Mouse (Mus musculus) midbrain, postnatal 0 days (tissue): Measurements from ENCODE around the gene Ly6g6d. TPM values are rescaled to one million over a fixed set of nuclear protein-coding genes. Genes with fewer than 3 reads are reported as not detected.

ENCODE experiments used
- ATAC-seq: fragments of 200-750 bp; cut with Nextera tagmentation; 2 replicates; pipeline ENCODE4 v1.8.0; 2017; ENCODE audit warnings: moderate number of reproducible peaks, mild to moderate bottlenecking, moderate TSS enrichment, moderate library complexity; ENCODE audit not compliant: low FRiP score
- DNase-seq: peaks from one replicate; pipeline ENCODE4 v3.0.0-alpha.2; 2015; ENCODE audit warnings: low spot score
- H3K27ac ChIP-seq: fragments of 300-500 bp; sonication (generic); 2 replicates; pipeline ENCODE4 v1.5.1; 2014; ENCODE audit warnings: low read depth, mild to moderate bottlenecking, low read length, mixed read lengths
- H3K27me3 ChIP-seq: fragments of 300-500 bp; sonication (generic); 2 replicates; pipeline ENCODE4 v1.6.1; 2014; ENCODE audit warnings: low read length, control low read depth, mixed read lengths; ENCODE audit not compliant: insufficient read depth
- H3K36me3 ChIP-seq: fragments of 300-500 bp; sonication (generic); 2 replicates; pipeline ENCODE4 v1.6.1; 2014; ENCODE audit warnings: low read length, control low read depth, mixed read lengths; ENCODE audit not compliant: insufficient read depth
- H3K4me1 ChIP-seq: fragments of 300-500 bp; sonication (generic); 2 replicates; pipeline ENCODE4 v1.6.1; 2014; ENCODE audit warnings: mild to moderate bottlenecking, control low read depth, antibody characterized with exemption, low read length, mixed read lengths; ENCODE audit not compliant: insufficient read depth
- H3K4me2 ChIP-seq: fragments of 300-500 bp; sonication (generic); 2 replicates; pipeline ENCODE4 v1.6.1; 2014; ENCODE audit warnings: low read depth, mild to moderate bottlenecking, low read length, mixed read lengths; ENCODE audit not compliant: poor library complexity, severe bottlenecking
- H3K4me3 ChIP-seq: fragments of 300-500 bp; sonication (generic); 2 replicates; pipeline ENCODE4 v1.5.1; 2014; ENCODE audit warnings: low read depth, mild to moderate bottlenecking, low read length, moderate library complexity
- H3K9ac ChIP-seq: fragments of 300-500 bp; sonication (generic); replicated peaks from 2 replicates; pipeline ENCODE4 v1.6.1; 2014; ENCODE audit warnings: mild to moderate bottlenecking, low read length, moderate library complexity, mixed read lengths; ENCODE audit not compliant: poor library complexity, severe bottlenecking
- H3K9me3 ChIP-seq: fragments of 300-500 bp; sonication (generic); 2 replicates; pipeline ENCODE4 v1.6.1; 2016; ENCODE audit warnings: low read length, control low read depth
- CTCF ChIP-seq: IDR thresholded peaks from 2 replicates; pipeline ENCODE4 v1.5.1; 2016; ENCODE audit warnings: antibody characterized with exemption, mild to moderate bottlenecking
- WGBS: fragments of 180-500 bp; shearing (Covaris S2); extraction: QIAGEN DNeasy Blood & Tissue Kit; methylation state at CpG from one replicate; pipeline ENCODE4 v1.1.7; 2014; 5-methylcytosine and 5-hydroxymethylcytosine counted together
- polyA plus RNA-seq: library from polyadenylated mRNA; unstranded; fragments of >200 nt; fragmentation: Nextera tagmentation; extraction: Ambion mirVana; gene quantifications from 2 replicates; pipeline ENCODE4 v1.2.1, GENCODE M21; 2015
- total RNA-seq: library from RNA; depleted of rRNA; stranded (reverse); fragments of >200 nt; gene quantifications from 2 replicates; pipeline ENCODE4 v1.2.3, GENCODE M21; 2014

Gene Ly6g6d
- total and polyA plus RNA-seq, 2 experiments from 2014 or later = 1.1 TPM; not detected in 1

- TF ChIP-seq CTCF = no peak
- no peak for DNase-seq
- no peaks in the 10 kb centered on the region for H3K4me1 ChIP-seq
- 85% methylated on average over 6 of the region's 6 CpGs for WGBS
- no peak within 1 kb of the TSS for H3K4me2 ChIP-seq
- H3K36me3 ChIP-seq = peaks cover 8% of the 10 kb centered on the region
- no peak for ATAC-seq
- H3K9ac ChIP-seq = no peak within 1 kb of the TSS
- no peaks in the 10 kb centered on the region for H3K27me3 ChIP-seq
- H3K9me3 ChIP-seq = no peaks in the 10 kb centered on the region
- no peak within 1 kb of the TSS for H3K4me3 ChIP-seq
- no peak within 1 kb of the TSS for H3K27ac ChIP-seq
Observed at GRCm38 (mm10) chr17:35108097-35108496, 30.2 kb upstream of the Ly6g6d start, which contains the start of gene Ly6g5c. Ly6g5c (plus strand) TSS chr17:35108279.

- Histone ChIP-seq H3K9me3 (no peaks in the 10 kb centered on the region), H3K4me1 (no peaks in the 10 kb centered on the region), H3K36me3 (peaks cover 22% of the 10 kb centered on the region), H3K4me3 (no peak overlapping the region), H3K27me3 (no peaks in the 10 kb centered on the region), H3K9ac (no peak overlapping the region), H3K4me2 (peak overlapping the region; percentile 26; the same call in 1 of the 2 replicates), H3K27ac (no peak overlapping the region)
- peak; percentile 62 for TF ChIP-seq CTCF
- 56% methylated on average over 3 of the region's 3 CpGs for WGBS
- DNase-seq = peak; percentile 42
- ATAC-seq = no peak
Observed at GRCm38 (mm10) chr17:35106522-35106921, 28.7 kb upstream of the Ly6g6d start.

DNA sequence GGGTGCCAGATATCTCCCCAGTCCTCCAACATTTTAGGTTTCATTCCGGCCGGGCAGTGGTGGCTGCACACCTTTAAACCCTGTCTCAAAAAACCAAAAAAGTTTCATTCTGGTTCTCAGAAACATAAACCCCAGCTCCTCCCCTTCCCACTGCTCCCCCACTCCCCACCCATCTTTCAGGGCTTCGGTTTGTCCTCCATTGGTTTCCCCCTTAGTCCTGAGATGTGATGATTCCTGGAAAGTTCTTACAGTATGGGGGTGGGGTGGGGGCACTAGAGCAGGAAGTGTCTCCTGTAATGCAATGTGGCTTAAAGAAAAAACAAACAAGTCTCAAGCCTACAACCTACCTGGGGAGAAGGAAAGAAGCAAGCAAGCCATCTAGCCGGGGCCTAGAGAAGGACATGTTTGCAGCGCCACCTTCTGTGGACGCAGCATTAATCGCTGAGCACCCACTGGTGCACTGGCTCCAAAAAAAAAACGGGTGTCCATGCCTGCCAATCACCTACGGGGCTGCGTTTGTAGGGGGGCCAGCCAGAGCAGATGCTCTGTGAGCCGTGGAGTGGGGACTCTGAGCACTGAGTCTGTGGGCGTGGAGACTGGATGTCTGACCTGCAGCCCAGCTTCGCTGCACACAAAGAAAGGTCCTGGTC lies 28.0 kb upstream of the Ly6g6d start:
- Histone ChIP-seq H3K4me1 (no peaks in the 10 kb centered on the region), H3K9me3 (no peaks in the 10 kb centered on the region), H3K9ac (no peak overlapping the region), H3K4me2 (peak overlapping the region; percentile 26; the same call in 1 of the 2 replicates), H3K4me3 (no peak overlapping the region), H3K27me3 (no peaks in the 10 kb centered on the region), H3K36me3 (peaks cover 28% of the 10 kb centered on the region), H3K27ac (no peak overlapping the region)
- WGBS = 21% methylated on average over 13 of the region's 13 CpGs
- TF ChIP-seq CTCF = peak; percentile 70
- DNase-seq = peak; percentile 72
- ATAC-seq = peak; percentile 14; the same call in 1 of the 2 replicates

DNA sequence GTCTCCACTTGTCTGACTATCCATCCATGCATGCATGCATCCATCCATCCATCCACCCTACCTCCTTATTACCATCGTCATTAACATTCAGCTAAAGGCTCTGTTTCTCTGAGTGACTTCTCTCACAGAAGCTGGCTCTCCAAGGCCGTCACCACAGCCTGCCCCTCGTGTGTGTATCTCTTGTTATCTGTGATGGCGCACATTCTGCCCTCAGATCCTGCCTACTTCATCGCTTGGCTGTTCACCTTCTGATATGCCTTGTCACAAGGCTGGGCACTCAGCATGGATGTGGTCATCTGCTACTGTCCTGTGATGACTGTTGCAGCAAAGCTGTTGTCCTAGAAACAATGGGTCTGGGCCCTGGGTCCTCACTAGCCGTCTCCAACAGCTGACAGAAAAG lies 26.9 kb upstream of the Ly6g6d start:
- ATAC-seq = no peak

DNA sequence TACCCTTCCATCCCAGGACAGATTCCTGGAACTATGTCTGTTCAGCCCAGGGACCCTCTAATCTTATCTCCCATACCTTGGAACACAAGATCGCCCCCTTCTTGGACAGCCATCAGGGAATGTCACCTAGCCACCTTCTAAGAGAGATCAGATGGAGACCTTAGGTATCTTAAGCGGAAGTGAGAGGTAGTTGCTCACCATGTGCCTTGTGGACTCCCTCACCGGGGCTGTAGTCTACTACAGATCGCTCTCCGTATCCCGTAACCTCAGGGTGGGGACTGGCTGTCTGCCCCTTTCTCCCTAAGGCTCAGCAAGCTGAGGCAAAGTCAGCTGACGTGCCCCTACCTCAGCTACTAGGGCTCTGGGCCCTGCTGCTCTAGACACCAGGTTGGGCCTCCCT lies 26.2 kb upstream of the Ly6g6d start:
- DNase-seq = no peak
- ATAC-seq = no peak
- Histone ChIP-seq H3K27ac (no peak overlapping the region), H3K4me1 (no peaks in the 10 kb centered on the region), H3K27me3 (no peaks in the 10 kb centered on the region), H3K36me3 (peaks cover 45% of the 10 kb centered on the region), H3K9me3 (no peaks in the 10 kb centered on the region), H3K4me3 (no peak overlapping the region), H3K4me2 (no peak overlapping the region), H3K9ac (no peak overlapping the region)
- TF ChIP-seq CTCF = no peak
- 95% methylated on average over 7 of the region's 7 CpGs for WGBS

More for the DNA sequence above, 26.9 kb upstream of the Ly6g6d start:
- Histone ChIP-seq H3K36me3 (peaks cover 38% of the 10 kb centered on the region), H3K4me2 (no peak overlapping the region), H3K4me3 (no peak overlapping the region), H3K27me3 (no peaks in the 10 kb centered on the region), H3K4me1 (no peaks in the 10 kb centered on the region), H3K9me3 (no peaks in the 10 kb centered on the region), H3K9ac (no peak overlapping the region), H3K27ac (no peak overlapping the region)
- DNase-seq = no peak
- no peak for TF ChIP-seq CTCF
- WGBS = 79% methylated on average over 6 of the region's 6 CpGs

DNA sequence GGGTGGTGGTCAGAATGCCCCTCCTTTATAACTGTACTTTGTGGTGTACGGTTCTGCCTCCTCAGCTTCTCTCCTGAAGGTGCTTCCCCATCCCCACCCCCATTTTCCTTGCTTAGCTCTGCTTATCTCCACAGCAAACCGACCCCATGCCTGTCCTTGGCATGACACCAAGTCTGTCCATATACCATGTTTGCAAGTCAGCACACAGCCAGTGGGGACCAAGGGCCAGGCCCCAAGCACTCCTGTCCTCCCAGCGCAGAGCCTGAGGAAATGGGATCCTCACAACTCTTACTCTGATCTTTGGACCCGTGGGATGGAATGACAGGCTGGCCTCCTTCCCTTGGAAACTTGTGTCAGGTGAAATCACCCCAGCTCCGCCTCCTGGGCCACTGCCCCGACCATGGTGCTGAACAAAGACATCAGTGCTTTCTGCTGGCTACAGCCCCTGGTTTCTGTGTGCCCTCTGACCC lies 25.4 kb upstream of the Ly6g6d start:
- Histone ChIP-seq H3K27me3 (no peaks in the 10 kb centered on the region), H3K36me3 (peaks cover 51% of the 10 kb centered on the region), H3K4me3 (no peak overlapping the region), H3K4me1 (no peaks in the 10 kb centered on the region), H3K27ac (no peak overlapping the region), H3K4me2 (no peak overlapping the region), H3K9ac (no peak overlapping the region), H3K9me3 (no peaks in the 10 kb centered on the region)
- DNase-seq (no peak), ATAC-seq (no peak)
- no peak for TF ChIP-seq CTCF
- WGBS = 71% methylated on average over 6 of the region's 6 CpGs
